Mouse (Mus musculus) kidney, embryonic 15.5 days (tissue): ENCODE measurements around the gene Sec14l2. TPM values are rescaled to one million over a fixed set of nuclear protein-coding genes. Genes with fewer than 3 reads are reported as not detected.
"Not testable (repeated sequence)": the region's sequence is repeated elsewhere in the genome, so short reads cannot be mapped to it uniquely, and the experiment has no call there.

Source experiments
- ATAC-seq: fragments of 200-750 bp; cut with Nextera tagmentation; replicated peaks from 2 replicates; pipeline ENCODE4 v1.8.0; 2017; ENCODE audit warnings: moderate TSS enrichment; ENCODE audit not compliant: low FRiP score
- H3K27ac ChIP-seq: fragments of 300-500 bp; sonication (generic); 2 replicates; pipeline ENCODE4 v1.5.1; 2015; ENCODE audit warnings: mild to moderate bottlenecking, inconsistent platforms
- H3K27me3 ChIP-seq: fragments of 300-500 bp; sonication (generic); 2 replicates; pipeline ENCODE4 v1.6.1; 2015; ENCODE audit warnings: inconsistent platforms
- H3K36me3 ChIP-seq: fragments of 300-500 bp; sonication (generic); 2 replicates; pipeline ENCODE4 v1.6.1; 2015; ENCODE audit warnings: inconsistent platforms
- H3K4me1 ChIP-seq: fragments of 300-500 bp; sonication (generic); 2 replicates; pipeline ENCODE4 v1.6.1; 2015; ENCODE audit warnings: inconsistent platforms
- H3K4me2 ChIP-seq: fragments of 300-500 bp; sonication (generic); 2 replicates; pipeline ENCODE4 v1.6.1; 2015; ENCODE audit warnings: moderate library complexity, mild to moderate bottlenecking, inconsistent platforms
- H3K4me3 ChIP-seq: fragments of 300-500 bp; sonication (generic); replicated peaks from 2 replicates; pipeline ENCODE4 v1.5.1; 2015; ENCODE audit warnings: mild to moderate bottlenecking, inconsistent platforms
- H3K9ac ChIP-seq: fragments of 300-500 bp; sonication (generic); 2 replicates; pipeline ENCODE4 v1.6.1; 2015; ENCODE audit warnings: mild to moderate bottlenecking, inconsistent platforms
- H3K9me3 ChIP-seq: fragments of 300-500 bp; sonication (generic); replicated peaks from 2 replicates; pipeline ENCODE4 v1.6.1; 2016; ENCODE audit warnings: inconsistent platforms
- WGBS: fragments of 180-500 bp; shearing (Covaris S2); methylation state at CpG from one replicate; pipeline ENCODE4 v1.1.7; 2015; ENCODE audit warnings: mixed read lengths; 5-methylcytosine and 5-hydroxymethylcytosine counted together
- polyA plus RNA-seq: library from polyadenylated mRNA; unstranded; fragments of >200 nt; fragmentation: Nextera tagmentation; extraction: Ambion mirVana; gene quantifications from 2 replicates; pipeline ENCODE4 v1.2.1, GENCODE M21; 2015

Sec14l2 gene
- polyA plus RNA-seq, 1 experiment from 2014 or later = 1.3 TPM

DNA sequence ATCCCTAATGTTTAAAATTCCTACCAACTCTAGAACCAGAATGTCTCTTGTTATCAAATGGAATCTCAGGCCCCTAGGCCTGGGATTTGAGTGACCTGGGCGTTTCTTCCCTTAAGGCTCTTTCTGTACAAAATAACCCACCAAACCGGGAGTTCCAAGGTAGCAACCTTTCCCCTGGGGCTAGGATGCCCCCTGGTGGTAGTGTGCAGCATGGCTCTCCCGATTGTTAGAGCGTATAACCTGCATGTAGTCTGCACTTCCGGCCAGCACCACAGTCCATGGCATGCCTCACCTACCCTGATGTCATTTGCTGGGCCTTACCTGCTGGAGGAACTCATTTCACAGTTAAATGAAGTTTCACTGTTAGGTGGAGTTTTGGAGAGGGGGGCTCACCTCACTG lies 707 bp upstream of the Sec14l2 start:
- peaks cover 5% of the 10 kb centered on the region; the same call in 1 of the 2 replicates for H3K4me1 ChIP-seq
- no peak overlapping the region for H3K27ac ChIP-seq
- no peak overlapping the region for H3K4me3 ChIP-seq
- H3K4me2 ChIP-seq = no peak overlapping the region
- peaks cover 17% of the 10 kb centered on the region for H3K27me3 ChIP-seq
- ATAC-seq = no peak
- peaks cover 7% of the 10 kb centered on the region; the same call in 1 of the 2 replicates for H3K9me3 ChIP-seq
- H3K36me3 ChIP-seq = no peaks in the 10 kb centered on the region
- WGBS = 59% methylated on average over 5 of the region's 5 CpGs
- no peak overlapping the region for H3K9ac ChIP-seq

DNA sequence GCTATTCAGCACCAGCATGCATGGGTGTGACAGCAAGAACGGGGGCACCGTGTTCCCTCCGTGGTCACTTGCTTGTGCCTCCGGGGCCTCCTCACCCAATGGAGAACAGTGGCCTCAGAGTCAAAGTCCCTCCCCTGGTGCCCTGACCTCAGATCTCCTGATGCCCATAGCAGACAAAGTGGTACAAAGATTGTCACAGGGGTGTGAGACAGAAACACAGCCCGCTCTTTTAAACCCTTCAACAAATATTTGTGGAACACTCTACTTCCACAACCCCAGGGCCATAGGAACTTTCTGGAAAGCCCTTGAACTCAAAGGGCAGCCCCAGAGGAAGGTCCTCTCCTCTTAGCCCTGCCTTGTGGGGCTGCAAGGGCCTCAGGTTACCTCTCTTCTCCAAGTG lies 989 bp downstream of the Sec14l2 start:
- 83% methylated on average over 5 of the region's 5 CpGs for WGBS
- Histone ChIP-seq H3K36me3 (no peaks in the 10 kb centered on the region), H3K9me3 (peaks cover 7% of the 10 kb centered on the region; the same call in 1 of the 2 replicates)

DNA sequence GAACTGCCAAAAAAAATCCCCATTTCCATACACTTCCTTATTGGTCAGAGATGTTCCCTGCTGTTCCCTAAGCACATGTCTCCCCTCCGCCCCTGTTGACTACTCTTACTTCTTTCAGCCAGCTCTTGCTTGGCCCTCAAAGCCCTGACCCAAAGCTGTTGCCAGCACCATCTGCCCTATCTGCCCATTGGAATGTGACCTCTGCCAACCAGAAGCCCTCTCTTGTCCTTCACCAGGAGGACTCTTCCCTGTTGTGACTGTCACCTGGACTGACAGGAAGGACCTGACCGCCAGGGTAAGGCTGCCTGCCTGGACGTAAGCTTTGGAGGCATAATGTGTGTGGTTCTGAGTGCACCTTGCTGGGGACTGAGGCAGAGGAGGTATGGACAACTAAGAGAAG lies 1.5 kb downstream of the Sec14l2 start:
- Histone ChIP-seq H3K27me3 (peaks cover 39% of the 10 kb centered on the region), H3K4me2 (no peak overlapping the region), H3K36me3 (no peaks in the 10 kb centered on the region), H3K9me3 (peaks cover 7% of the 10 kb centered on the region; the same call in 1 of the 2 replicates), H3K4me3 (no peak overlapping the region), H3K9ac (no peak overlapping the region), H3K27ac (no peak overlapping the region), H3K4me1 (peaks cover 20% of the 10 kb centered on the region)
- no peak for ATAC-seq
- WGBS = 85% methylated on average over 3 of the region's 3 CpGs

More for the DNA sequence above, 989 bp downstream of the Sec14l2 start:
- Histone ChIP-seq H3K4me2 (no peak overlapping the region), H3K9ac (no peak overlapping the region), H3K4me1 (peaks cover 20% of the 10 kb centered on the region), H3K4me3 (no peak overlapping the region), H3K27ac (no peak overlapping the region), H3K27me3 (peaks cover 34% of the 10 kb centered on the region)
- no peak for ATAC-seq

DNA sequence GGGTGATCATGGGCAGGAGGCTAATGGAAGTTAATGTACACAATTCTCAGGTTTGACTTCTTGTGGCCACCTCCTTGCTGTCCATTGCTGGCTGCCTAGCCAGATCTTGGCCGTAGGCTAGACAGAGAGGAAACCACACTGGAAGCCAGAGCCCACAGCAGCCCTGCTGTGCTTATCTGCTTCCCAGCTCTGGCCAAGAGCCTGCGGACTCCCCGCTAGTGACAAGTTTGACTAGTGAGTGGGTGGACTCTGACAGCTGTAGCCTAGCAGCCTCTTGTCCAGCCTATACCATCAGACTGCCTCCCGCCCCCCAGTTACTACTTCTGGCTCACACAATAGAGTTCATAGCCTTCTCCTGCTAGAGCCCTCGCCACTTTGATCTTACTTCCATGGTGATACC lies 3.6 kb downstream of the Sec14l2 start:
- 74% methylated on average over 5 of the region's 5 CpGs for WGBS
- H3K27ac ChIP-seq = no peak overlapping the region
- peaks cover 41% of the 10 kb centered on the region for H3K27me3 ChIP-seq
- no peak overlapping the region for H3K4me3 ChIP-seq
- H3K4me1 ChIP-seq = peaks cover 20% of the 10 kb centered on the region
- H3K36me3 ChIP-seq = no peaks in the 10 kb centered on the region
- ATAC-seq = no peak
- H3K4me2 ChIP-seq = no peak overlapping the region
- no peak overlapping the region for H3K9ac ChIP-seq
- H3K9me3 ChIP-seq = no peaks in the 10 kb centered on the region

DNA sequence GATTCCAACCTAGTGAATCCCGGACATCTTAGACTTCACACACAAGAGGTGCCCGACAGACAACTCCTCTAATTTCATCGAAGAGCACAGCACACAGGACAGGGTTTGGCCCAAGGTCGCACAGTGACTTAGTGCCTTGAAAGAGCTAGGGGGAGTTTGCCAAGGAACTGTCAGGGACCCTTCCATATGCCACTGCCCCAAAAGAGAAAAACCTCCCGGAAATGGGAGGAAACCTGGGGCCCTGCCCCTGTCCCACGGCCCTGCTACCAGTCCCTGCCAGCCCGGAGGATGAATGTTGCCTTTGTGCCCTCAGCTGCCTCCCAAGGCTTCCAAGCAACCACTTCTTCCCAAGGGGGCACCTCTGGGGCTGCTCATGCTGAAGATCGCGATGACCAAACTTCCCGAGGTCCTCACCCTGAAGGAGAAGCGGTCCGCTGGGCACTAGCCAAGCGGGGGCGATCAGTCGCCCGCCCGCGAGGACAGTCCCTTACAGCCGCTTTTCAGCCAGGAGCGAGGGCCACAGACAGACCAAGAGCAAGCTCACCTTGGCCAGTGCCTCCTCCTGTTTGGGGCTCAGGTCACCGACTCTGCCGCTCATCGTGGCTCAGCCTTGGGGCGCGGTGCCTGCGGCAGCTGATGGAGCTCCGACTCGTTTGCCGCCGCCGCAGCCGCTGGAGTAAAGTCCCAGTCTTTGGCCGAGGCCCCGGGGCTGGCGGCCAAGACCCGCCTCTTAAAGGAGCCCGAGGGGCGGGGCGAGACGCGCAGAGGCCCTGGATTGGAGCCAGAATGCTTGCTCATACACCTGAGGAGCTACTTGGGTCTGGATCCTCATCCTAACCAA lies 4.9 kb downstream of the Sec14l2 start:
- peaks cover 41% of the 10 kb centered on the region for H3K27me3 ChIP-seq
- H3K36me3 ChIP-seq = no peaks in the 10 kb centered on the region
- peak overlapping the region; percentile 87 for H3K4me2 ChIP-seq
- no peak overlapping the region for H3K27ac ChIP-seq
- 2% methylated on average over 41 of the region's 41 CpGs for WGBS
- peak overlapping the region; percentile 49 for H3K4me3 ChIP-seq
- peak overlapping the region; percentile 37 for H3K9ac ChIP-seq
- H3K4me1 ChIP-seq = peaks cover 20% of the 10 kb centered on the region
- H3K9me3 ChIP-seq = no peaks in the 10 kb centered on the region
- peak; percentile 69 for ATAC-seq

DNA sequence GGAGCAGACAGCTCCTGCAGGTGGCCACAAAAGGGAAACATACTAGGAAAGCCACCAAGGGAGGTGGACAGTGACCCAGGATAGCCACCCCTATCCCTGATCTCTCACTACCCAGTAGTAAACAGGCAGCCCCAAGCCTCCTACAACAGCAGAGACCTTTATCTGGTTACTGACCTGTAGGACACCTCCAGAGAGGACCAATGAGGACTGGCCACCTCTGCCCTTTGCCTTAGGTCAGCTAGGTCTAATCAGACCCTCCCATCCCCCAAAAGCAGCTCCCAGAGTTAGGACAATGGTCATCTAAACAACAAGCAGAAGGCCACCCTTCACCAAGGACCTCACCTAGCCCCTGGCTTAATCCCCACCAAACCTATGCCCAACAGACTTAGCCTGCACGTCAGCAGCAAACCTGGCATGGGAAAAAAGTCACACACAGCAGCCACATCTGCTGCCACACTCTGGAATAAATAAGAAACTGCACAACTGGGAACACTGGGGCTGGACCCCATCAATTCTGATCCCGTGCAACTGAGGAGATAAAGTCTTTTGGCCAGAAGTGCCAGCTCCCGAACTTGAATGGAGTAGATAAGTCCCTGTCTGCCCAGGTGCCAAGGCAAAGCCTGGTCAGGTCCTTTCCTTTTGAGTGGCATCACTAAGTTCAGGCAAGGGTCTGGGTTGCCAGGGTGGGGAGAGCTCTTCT lies 5.7 kb downstream of the Sec14l2 start:
- Histone ChIP-seq H3K4me1 (peaks cover 20% of the 10 kb centered on the region), H3K27ac (no peak overlapping the region), H3K9me3 (no peaks in the 10 kb centered on the region), H3K4me2 (peak overlapping the region; percentile 87), H3K4me3 (peak overlapping the region; percentile 49), H3K9ac (no peak overlapping the region), H3K27me3 (peaks cover 41% of the 10 kb centered on the region), H3K36me3 (no peaks in the 10 kb centered on the region)
- 25% methylated on average over 3 of the region's 3 CpGs for WGBS
- ATAC-seq = no peak

DNA sequence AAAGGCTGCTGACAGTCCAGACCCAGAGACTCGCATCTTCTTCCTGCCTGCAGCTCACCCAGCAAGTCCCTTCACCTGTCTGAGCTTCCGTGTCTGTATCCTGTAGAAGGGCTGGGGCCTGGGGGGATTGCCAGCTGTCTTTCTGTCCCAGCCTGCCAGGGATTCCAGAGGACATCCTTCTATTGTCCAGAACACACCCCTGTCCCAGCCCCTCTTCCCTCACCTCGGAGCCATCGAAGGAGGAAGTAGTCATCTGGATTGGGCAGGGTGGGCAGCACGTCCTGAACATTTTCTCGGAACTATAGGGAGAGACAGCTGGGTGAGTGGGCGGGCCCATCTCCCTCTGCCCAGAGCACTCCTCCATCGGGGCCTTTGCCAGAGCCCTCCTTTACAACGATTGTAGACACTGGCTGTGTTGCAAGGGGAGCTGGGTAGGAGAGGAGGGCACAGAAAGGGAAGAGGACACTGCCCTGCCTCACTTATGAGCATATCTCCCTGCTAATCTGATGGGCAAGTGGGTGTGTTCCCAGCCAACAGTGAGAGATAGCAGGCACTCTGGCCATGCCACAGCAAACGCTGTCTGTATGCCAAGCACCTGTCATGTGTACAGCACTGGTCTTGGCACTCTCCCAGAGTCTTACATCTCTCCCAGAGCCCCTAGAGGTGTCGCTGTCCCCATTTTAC lies 6.6 kb downstream of the Sec14l2 start:
- H3K36me3 ChIP-seq = no peaks in the 10 kb centered on the region
- no peak overlapping the region for H3K4me3 ChIP-seq
- peaks cover 41% of the 10 kb centered on the region for H3K27me3 ChIP-seq
- ATAC-seq = no peak
- 55% methylated on average over 11 of the region's 11 CpGs for WGBS
- H3K4me2 ChIP-seq = no peak overlapping the region
- no peaks in the 10 kb centered on the region for H3K9me3 ChIP-seq
- no peak overlapping the region for H3K27ac ChIP-seq
- H3K4me1 ChIP-seq = peaks cover 20% of the 10 kb centered on the region
- no peak overlapping the region for H3K9ac ChIP-seq

DNA sequence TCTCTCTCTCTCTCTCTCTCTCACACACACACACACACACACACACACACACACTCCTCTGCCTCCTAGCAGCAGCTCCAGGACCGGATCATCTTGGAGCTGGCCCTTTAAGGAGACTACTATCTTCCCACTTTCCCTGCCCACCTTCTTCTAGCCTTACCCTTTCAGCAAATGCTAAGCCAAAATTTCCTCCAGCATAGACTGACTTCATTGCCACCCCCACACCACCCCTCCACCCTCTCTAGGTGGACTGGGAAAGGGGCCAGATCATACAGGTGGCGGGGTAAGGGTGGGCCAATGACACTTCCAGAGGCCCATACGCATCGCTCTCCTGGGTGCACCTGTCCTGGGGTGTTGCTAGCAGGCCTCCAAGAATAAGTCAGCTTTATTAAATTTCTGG lies 7.8 kb downstream of the Sec14l2 start:
- H3K4me3 ChIP-seq = no peak overlapping the region
- no peak for ATAC-seq
- no peaks in the 10 kb centered on the region for H3K36me3 ChIP-seq
- peaks cover 20% of the 10 kb centered on the region for H3K4me1 ChIP-seq
- H3K9ac ChIP-seq = no peak overlapping the region
- WGBS = 83% methylated on average over 4 of the region's 4 CpGs
- peaks cover 35% of the 10 kb centered on the region for H3K27me3 ChIP-seq
- H3K27ac ChIP-seq = no peak overlapping the region
- H3K4me2 ChIP-seq = no peak overlapping the region
- H3K9me3 ChIP-seq = no peaks in the 10 kb centered on the region

DNA sequence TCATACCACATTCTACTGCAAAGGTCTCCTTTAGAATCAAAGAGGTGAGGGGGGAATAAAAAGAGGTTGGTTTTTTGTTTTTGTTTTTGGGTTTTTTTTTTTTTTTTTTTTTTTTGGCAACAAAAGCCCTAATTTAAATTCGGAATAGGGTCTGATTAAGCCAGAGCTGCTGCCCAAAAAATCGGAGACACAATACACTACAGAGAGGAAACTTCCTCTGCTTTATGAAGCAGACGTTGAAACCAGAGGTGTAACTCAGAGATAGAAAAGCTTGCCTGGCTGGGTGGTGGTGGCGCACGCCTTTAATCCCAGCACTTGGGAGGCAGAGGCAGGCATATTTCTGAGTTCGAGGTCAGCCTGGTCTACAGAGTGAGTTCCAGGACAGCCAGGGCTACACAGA lies 8.7 kb downstream of the Sec14l2 start:
- H3K36me3 ChIP-seq, H3K27ac ChIP-seq, ATAC-seq: not testable (repeated sequence)

DNA sequence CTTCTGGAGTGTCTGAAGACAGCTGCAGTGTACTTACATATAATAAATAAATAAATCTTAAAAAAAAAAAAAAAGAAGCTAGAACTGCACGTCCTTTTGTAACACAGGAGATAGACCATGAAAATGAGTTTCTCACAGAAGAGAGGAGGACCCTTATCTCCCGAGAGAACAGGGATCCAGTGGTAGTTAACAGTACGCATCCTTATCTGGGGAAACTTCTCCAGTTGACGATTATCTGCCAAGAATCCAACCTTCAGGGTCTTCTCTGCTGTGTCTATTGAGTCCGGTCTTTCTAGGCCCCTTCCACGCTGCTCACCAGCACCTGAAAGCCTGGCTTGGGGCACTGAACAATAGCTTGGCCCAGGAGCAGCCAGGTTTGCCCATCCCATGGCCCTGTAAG lies 9.2 kb downstream of the Sec14l2 start:
- WGBS = 83% methylated on average over 6 of the region's 6 CpGs
- Histone ChIP-seq H3K4me2 (no peak overlapping the region), H3K36me3 (no peaks in the 10 kb centered on the region), H3K9me3 (no peaks in the 10 kb centered on the region), H3K27ac (no peak overlapping the region), H3K9ac (no peak overlapping the region), H3K27me3 (peaks cover 24% of the 10 kb centered on the region), H3K4me3 (no peak overlapping the region), H3K4me1 (peaks cover 15% of the 10 kb centered on the region)
- no peak for ATAC-seq

More for the DNA sequence above, 8.7 kb downstream of the Sec14l2 start:
- not testable (repeated sequence) for H3K9ac ChIP-seq, H3K4me2 ChIP-seq, H3K9me3 ChIP-seq, H3K4me3 ChIP-seq
- 83% methylated on average over 6 of the region's 6 CpGs for WGBS
- peaks cover 20% of the 10 kb centered on the region for H3K4me1 ChIP-seq
- H3K27me3 ChIP-seq = peaks cover 29% of the 10 kb centered on the region

DNA sequence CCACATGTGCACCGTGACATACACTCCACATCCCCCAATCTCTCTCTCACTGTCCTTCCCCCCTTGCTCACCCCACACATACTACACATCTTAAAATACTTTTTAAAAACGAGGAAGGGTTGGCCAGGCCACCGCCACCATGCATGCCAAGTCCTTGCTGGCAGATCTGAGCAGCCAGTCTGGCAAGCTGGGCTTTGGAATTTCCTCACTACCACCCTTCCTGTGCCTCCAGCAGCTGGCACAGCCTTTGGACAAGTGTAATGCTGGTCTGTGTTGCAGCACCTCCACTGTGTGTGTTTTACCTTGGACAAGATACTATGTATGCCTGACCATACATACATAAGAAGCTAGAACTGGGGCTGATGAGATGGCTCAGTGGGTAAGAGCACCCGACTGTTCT lies 9.7 kb downstream of the Sec14l2 start:
- Histone ChIP-seq H3K4me2 (no peak overlapping the region), H3K36me3 (no peaks in the 10 kb centered on the region), H3K4me1 (peaks cover 11% of the 10 kb centered on the region), H3K9ac (no peak overlapping the region), H3K27me3 (peaks cover 19% of the 10 kb centered on the region), H3K9me3 (no peaks in the 10 kb centered on the region), H3K27ac (no peak overlapping the region), H3K4me3 (no peak overlapping the region)
- WGBS = 84% methylated on average over 4 of the region's 4 CpGs
- ATAC-seq = no peak

DNA sequence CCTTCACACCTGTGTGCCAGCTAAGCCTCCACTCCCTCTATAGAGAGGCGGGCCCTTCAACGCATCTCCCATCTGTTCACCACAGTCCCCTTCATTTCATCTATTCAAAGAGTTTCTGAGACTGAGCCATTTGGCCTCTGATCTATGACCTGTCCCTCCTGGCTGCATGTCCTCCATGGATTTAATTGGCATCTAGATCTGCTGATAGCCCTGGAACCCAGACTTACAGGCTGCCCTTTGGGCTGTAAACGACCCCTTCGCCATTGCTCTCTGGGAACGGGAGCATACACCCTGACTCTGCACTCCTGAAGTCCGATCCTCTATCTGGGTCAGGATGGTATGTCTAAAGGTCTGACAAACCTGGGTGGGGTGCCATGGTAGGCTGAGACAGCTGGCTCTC lies 10.4 kb downstream of the Sec14l2 start:
- ATAC-seq = no peak
- H3K9ac ChIP-seq = no peak overlapping the region
- 54% methylated on average over 6 of the region's 6 CpGs for WGBS
- no peak overlapping the region for H3K4me2 ChIP-seq
- H3K27ac ChIP-seq = no peak overlapping the region
- no peak overlapping the region for H3K4me3 ChIP-seq
- no peaks in the 10 kb centered on the region for H3K36me3 ChIP-seq
- peaks cover 13% of the 10 kb centered on the region for H3K27me3 ChIP-seq
- H3K4me1 ChIP-seq = peaks cover 5% of the 10 kb centered on the region
- no peaks in the 10 kb centered on the region for H3K9me3 ChIP-seq
